Mouse (Mus musculus): ENCODE measurements around the gene Gstm5.

- TF ChIP-seq CTCF (IDR thresholded peaks at IDR 0.05; ENCODE audit: extremely low read depth, insufficient read length, insufficient replicate concordance, low read depth, low read length) (no peak), POLR2A (IDR thresholded peaks at IDR 0.05; ENCODE audit: low read depth, low read length) (no peak)
These were observed 45.1 kb upstream of the Gstm5 start for GRCm38 (mm10) chr3:107850418-107851031.

Measured in small intestine, adult 2 months (tissue).